Mouse (Mus musculus) lung, postnatal 0 days (tissue): Measurements from ENCODE around the gene Mapk10.

Experiments
- CTCF ChIP-seq: IDR thresholded peaks from 2 replicates; pipeline ENCODE4 v1.5.1; 2016; ENCODE audit warnings: antibody characterized with exemption, mild to moderate bottlenecking
- EP300 ChIP-seq: IDR thresholded peaks from 2 replicates; pipeline ENCODE4 v1.6.1; 2016; ENCODE audit warnings: antibody characterized with exemption, mild to moderate bottlenecking, control low read depth

DNA sequence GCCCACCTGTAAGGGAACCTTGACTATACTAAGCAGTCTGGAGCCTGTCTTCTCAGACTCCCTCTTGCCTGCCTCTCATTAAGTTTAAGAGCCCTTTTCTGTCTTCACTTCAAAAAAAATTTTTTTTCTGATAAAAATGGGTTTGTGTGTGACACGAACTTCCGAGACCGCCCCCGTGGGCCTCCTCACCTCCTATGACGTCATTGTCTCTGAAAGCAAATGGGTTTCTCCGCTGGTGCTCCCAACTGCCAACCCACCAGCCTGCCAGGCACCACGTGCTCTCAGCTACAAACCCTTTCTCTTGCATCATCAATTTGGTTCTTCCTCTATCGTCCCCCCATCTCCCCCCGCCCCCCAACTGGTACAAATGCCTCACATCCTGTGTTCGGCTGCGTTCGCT lies 307.1 kb downstream of the Mapk10 start:
- TF ChIP-seq CTCF (no peak), EP300 (no peak)
